Mouse (Mus musculus) 3134 (cell line): Measurements from ENCODE around the gene Tgfa.

Experiments used
- DNase-seq: peaks from one replicate; pipeline ENCODE4 v3.0.0-alpha.2; 2011; ENCODE audit warnings: low spot score; ENCODE audit not compliant: insufficient read length; ENCODE audit errors: extremely low read depth

Tgfa gene

GRCm38 (mm10) chr6:86277620-86278019 lies 82.6 kb downstream of the Tgfa start:
- DNase-seq: no peak

- no peak for DNase-seq
These were observed 86.7 kb downstream of the Tgfa start for GRCm38 (mm10) chr6:86281573-86282210.

GRCm38 (mm10) chr6:86293301-86293700 lies 98.3 kb downstream of the Tgfa start:
- no peak for DNase-seq

GRCm38 (mm10) chr6:86295451-86295850 lies 100.4 kb downstream of the Tgfa start:
- no peak for DNase-seq

GRCm38 (mm10) chr6:86296126-86296525 lies 101.1 kb downstream of the Tgfa start:
- peak; percentile 7 for DNase-seq

- DNase-seq: no peak
These were observed 101.9 kb downstream of the Tgfa start for GRCm38 (mm10) chr6:86296938-86297337.

- no peak for DNase-seq
These were observed 103.9 kb downstream of the Tgfa start for GRCm38 (mm10) chr6:86298961-86299360.

- no peak for DNase-seq
These were observed 104.4 kb downstream of the Tgfa start for GRCm38 (mm10) chr6:86299381-86299780.

GRCm38 (mm10) chr6:86305680-86306079 lies 110.7 kb downstream of the Tgfa start:
- DNase-seq: no peak

GRCm38 (mm10) chr6:86314011-86314410 lies 119.0 kb downstream of the Tgfa start:
- no peak for DNase-seq

- no peak for DNase-seq
These were observed 122.0 kb downstream of the Tgfa start for GRCm38 (mm10) chr6:86317066-86317465.

- peak; percentile 71 for DNase-seq
These were observed 123.8 kb downstream of the Tgfa start for GRCm38 (mm10) chr6:86318855-86319254.

- no peak for DNase-seq
These were observed 127.1 kb downstream of the Tgfa start for GRCm38 (mm10) chr6:86322031-86322563.

GRCm38 (mm10) chr6:86322991-86323390 lies 128.0 kb downstream of the Tgfa start:
- DNase-seq: no peak

- no peak for DNase-seq
These were observed 129.4 kb downstream of the Tgfa start for GRCm38 (mm10) chr6:86324400-86324799.
